Mouse (Mus musculus): Measurements from ENCODE around the gene Fndc3a. TPM values are rescaled to one million over a fixed set of nuclear protein-coding genes. Genes with fewer than 3 reads are reported as not detected.

Gene Fndc3a
- 14.8 and 16.0 TPM in 2 replicates for polyA plus RNA-seq (2014; fragmentation: Nextera tagmentation; extraction: Ambion mirVana)

DNA sequence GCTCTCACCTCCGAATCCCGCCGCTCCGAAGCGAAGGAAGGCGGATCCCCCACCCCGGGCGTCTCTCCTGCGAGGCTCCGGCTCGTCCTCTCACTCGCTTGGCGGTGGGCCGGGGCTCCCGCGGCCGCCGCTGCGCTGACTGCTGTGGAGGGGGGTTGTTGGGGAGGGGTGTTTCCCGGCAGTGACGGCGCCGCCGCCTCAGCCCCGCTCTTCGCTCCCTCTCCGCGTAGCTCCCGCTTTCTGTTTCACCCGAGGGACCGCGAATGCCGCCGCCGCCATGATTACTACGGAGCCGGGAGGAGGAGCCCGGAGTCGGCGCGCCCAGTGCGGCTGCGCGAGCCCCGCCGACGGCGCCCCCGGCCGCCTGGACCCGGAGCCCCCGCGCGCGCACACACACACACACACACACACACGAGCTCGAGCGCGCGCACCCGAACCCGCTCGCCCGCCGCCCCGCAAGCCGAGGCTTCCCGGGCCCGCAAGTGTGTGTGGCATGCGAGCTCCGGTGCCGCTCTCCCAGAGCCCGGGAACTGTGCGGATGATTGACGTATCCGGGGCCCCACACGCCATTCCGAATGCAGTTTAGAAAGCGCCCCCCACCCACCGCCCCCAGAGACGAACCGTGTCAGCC, at the start of gene Fndc3a:
Fndc3a (minus strand) TSS at position 294 of the 631 bp plus-strand sequence.
- H3K27me3 ChIP-seq (ENCODE audit: control insufficient read depth, insufficient read depth, low read length): 0 out of 2 replicates have a peak, but pooled peaks cover 4% of the 10 kb centered on the region
- H3K9ac ChIP-seq (ENCODE audit: low read length): peak within 1 kb of the TSS; percentile 96
- no peaks in the 10 kb centered on the region; a peak in 1 of 4 replicates for H3K4me1 ChIP-seq (ENCODE audit: control insufficient read depth in 2 of 2, insufficient read depth in 2 of 2, low read length in 2 of 2)
- under 1% methylated on average over 71 of the region's 82 CpGs for WGBS
- H3K27ac ChIP-seq (replicated peaks in 1 of 2; ENCODE audit: control insufficient read depth in 1 of 2, insufficient read depth in 1 of 2, low read depth in 2 of 2, low read length in 2 of 2): peak within 1 kb of the TSS; percentile 65 to 89
- H3K4me3 ChIP-seq (ENCODE audit: control insufficient read depth in 1 of 2, insufficient read depth in 1 of 2, low read depth in 1 of 2, low read length in 2 of 2): peak within 1 kb of the TSS; percentile 66 to 98
- no peaks in the 10 kb centered on the region for H3K9me3 ChIP-seq (ENCODE audit: control insufficient read depth, low read length)
- no peaks in the 10 kb centered on the region for H3K36me3 ChIP-seq (ENCODE audit: control insufficient read depth, insufficient read depth, low read length)
- peak within 1 kb of the TSS; percentile 91 for H3K4me2 ChIP-seq (ENCODE audit: low read length)
- peak; percentile 92 for ATAC-seq (ENCODE audit: insufficient number of reproducible peaks, insufficient read depth, low FRiP score, low read depth)

DNA sequence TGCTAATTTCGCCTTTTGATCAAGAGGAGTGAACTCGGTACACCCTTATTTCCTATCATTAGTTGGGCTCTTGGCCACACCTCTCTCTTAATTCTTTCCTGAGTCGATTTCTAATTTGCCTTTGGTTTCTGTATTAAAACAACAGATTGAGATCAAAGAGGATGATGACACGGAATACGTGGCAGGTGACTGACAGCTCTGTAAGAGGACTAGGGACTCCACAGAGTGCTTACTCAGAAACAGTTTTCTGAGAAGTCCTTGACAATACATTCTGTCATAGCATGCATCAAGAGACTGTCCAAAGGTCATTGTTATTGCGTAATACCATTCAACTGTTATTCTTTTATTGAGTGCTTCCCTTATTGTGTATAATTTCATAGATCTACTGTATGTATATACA, 43.1 kb upstream of the Fndc3a start:
- Histone ChIP-seq H3K9me3 (ENCODE audit: control insufficient read depth, low read length) (no peaks in the 10 kb centered on the region), H3K9ac (ENCODE audit: low read length) (no peak overlapping the region), H3K4me3 (ENCODE audit: control insufficient read depth in 1 of 2, insufficient read depth in 1 of 2, low read depth in 1 of 2, low read length in 2 of 2) (no peak overlapping the region), H3K4me1 (ENCODE audit: control insufficient read depth in 2 of 2, insufficient read depth in 2 of 2, low read length in 2 of 2) (no peaks in the 10 kb centered on the region), H3K4me2 (ENCODE audit: low read length) (no peak overlapping the region), H3K27ac (replicated peaks in 1 of 2; ENCODE audit: control insufficient read depth in 1 of 2, insufficient read depth in 1 of 2, low read depth in 2 of 2, low read length in 2 of 2) (no peak overlapping the region), H3K27me3 (ENCODE audit: control insufficient read depth, insufficient read depth, low read length) (no peaks in the 10 kb centered on the region), H3K36me3 (ENCODE audit: control insufficient read depth, insufficient read depth, low read length) (no peaks in the 10 kb centered on the region)
- 79% methylated on average over 6 of the region's 6 CpGs for WGBS
- ATAC-seq (ENCODE audit: insufficient number of reproducible peaks, insufficient read depth, low FRiP score, low read depth): no peak

- H3K4me3 ChIP-seq (ENCODE audit: control insufficient read depth in 1 of 2, insufficient read depth in 1 of 2, low read depth in 1 of 2, low read length in 2 of 2): no peak overlapping the region
- H3K4me2 ChIP-seq (ENCODE audit: low read length): no peak overlapping the region
- no peaks in the 10 kb centered on the region for H3K9me3 ChIP-seq (ENCODE audit: control insufficient read depth, low read length)
- H3K36me3 ChIP-seq (ENCODE audit: control insufficient read depth, insufficient read depth, low read length): no peaks in the 10 kb centered on the region
- ATAC-seq (ENCODE audit: insufficient number of reproducible peaks, insufficient read depth, low FRiP score, low read depth): no peak
- 75% methylated on average over 5 of the region's 5 CpGs for WGBS
- H3K27me3 ChIP-seq (ENCODE audit: control insufficient read depth, insufficient read depth, low read length): no peaks in the 10 kb centered on the region
- H3K4me1 ChIP-seq (ENCODE audit: control insufficient read depth in 2 of 2, insufficient read depth in 2 of 2, low read length in 2 of 2): no peaks in the 10 kb centered on the region
- H3K27ac ChIP-seq (replicated peaks in 1 of 2; ENCODE audit: control insufficient read depth in 1 of 2, insufficient read depth in 1 of 2, low read depth in 2 of 2, low read length in 2 of 2): no peak overlapping the region
- H3K9ac ChIP-seq (ENCODE audit: low read length): no peak overlapping the region
Measured at GRCm38 (mm10) chr14:72750426-72751182, 40.8 kb upstream of the Fndc3a start.

- Histone ChIP-seq H3K9ac (ENCODE audit: low read length) (no peak overlapping the region), H3K9me3 (ENCODE audit: control insufficient read depth, low read length) (no peaks in the 10 kb centered on the region), H3K27ac (replicated peaks in 1 of 2; ENCODE audit: control insufficient read depth in 1 of 2, insufficient read depth in 1 of 2, low read depth in 2 of 2, low read length in 2 of 2) (no peak overlapping the region), H3K36me3 (ENCODE audit: control insufficient read depth, insufficient read depth, low read length) (no peaks in the 10 kb centered on the region), H3K27me3 (ENCODE audit: control insufficient read depth, insufficient read depth, low read length) (no peaks in the 10 kb centered on the region), H3K4me3 (ENCODE audit: control insufficient read depth in 1 of 2, insufficient read depth in 1 of 2, low read depth in 1 of 2, low read length in 2 of 2) (no peak overlapping the region), H3K4me1 (ENCODE audit: control insufficient read depth in 2 of 2, insufficient read depth in 2 of 2, low read length in 2 of 2) (no peaks in the 10 kb centered on the region), H3K4me2 (ENCODE audit: low read length) (no peak overlapping the region)
- ATAC-seq (ENCODE audit: insufficient number of reproducible peaks, insufficient read depth, low FRiP score, low read depth): no peak
- 81% methylated on average over 5 of the region's 5 CpGs for WGBS
Measured at GRCm38 (mm10) chr14:72748331-72748730, 38.5 kb upstream of the Fndc3a start.

- 62% methylated on average over 3 of the region's 3 CpGs for WGBS
- ATAC-seq (ENCODE audit: insufficient number of reproducible peaks, insufficient read depth, low FRiP score, low read depth): no peak
- Histone ChIP-seq H3K4me1 (ENCODE audit: control insufficient read depth in 2 of 2, insufficient read depth in 2 of 2, low read length in 2 of 2) (no peaks in the 10 kb centered on the region), H3K27me3 (ENCODE audit: control insufficient read depth, insufficient read depth, low read length) (no peaks in the 10 kb centered on the region), H3K9ac (ENCODE audit: low read length) (no peak overlapping the region), H3K27ac (replicated peaks in 1 of 2; ENCODE audit: control insufficient read depth in 1 of 2, insufficient read depth in 1 of 2, low read depth in 2 of 2, low read length in 2 of 2) (no peak overlapping the region), H3K4me2 (ENCODE audit: low read length) (no peak overlapping the region), H3K9me3 (ENCODE audit: control insufficient read depth, low read length) (no peaks in the 10 kb centered on the region), H3K36me3 (ENCODE audit: control insufficient read depth, insufficient read depth, low read length) (no peaks in the 10 kb centered on the region), H3K4me3 (ENCODE audit: control insufficient read depth in 1 of 2, insufficient read depth in 1 of 2, low read depth in 1 of 2, low read length in 2 of 2) (no peak overlapping the region)
Measured at GRCm38 (mm10) chr14:72741667-72742066, 31.9 kb upstream of the Fndc3a start.

DNA sequence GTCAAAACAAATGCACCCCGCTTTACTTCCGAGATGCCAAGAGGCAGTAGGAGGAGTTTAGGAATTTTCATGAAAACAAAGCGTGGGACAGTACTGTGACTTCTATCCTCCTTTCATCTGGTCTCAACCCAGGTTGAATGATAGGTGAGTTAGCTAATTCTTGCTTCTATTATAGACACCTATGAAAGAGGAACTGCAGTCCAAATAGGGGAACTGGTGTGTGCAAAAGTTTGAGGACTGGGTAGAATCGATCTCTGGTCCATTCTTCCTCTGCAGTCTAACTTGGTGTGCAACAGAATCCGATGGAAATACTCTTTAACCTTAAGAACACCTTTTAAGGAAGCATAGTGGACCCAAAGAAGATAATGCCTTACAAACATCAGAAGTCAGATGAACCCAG, 30.5 kb upstream of the Fndc3a start:
- H3K9ac ChIP-seq (ENCODE audit: low read length): no peak overlapping the region
- H3K4me3 ChIP-seq (ENCODE audit: control insufficient read depth in 1 of 2, insufficient read depth in 1 of 2, low read depth in 1 of 2, low read length in 2 of 2): no peak overlapping the region
- no peaks in the 10 kb centered on the region for H3K36me3 ChIP-seq (ENCODE audit: control insufficient read depth, insufficient read depth, low read length)
- H3K27me3 ChIP-seq (ENCODE audit: control insufficient read depth, insufficient read depth, low read length): no peaks in the 10 kb centered on the region
- H3K27ac ChIP-seq (replicated peaks in 1 of 2; ENCODE audit: control insufficient read depth in 1 of 2, insufficient read depth in 1 of 2, low read depth in 2 of 2, low read length in 2 of 2): no peak overlapping the region
- H3K4me1 ChIP-seq (ENCODE audit: control insufficient read depth in 2 of 2, insufficient read depth in 2 of 2, low read length in 2 of 2): no peaks in the 10 kb centered on the region
- WGBS: 81% methylated on average over 5 of the region's 5 CpGs
- ATAC-seq (ENCODE audit: insufficient number of reproducible peaks, insufficient read depth, low FRiP score, low read depth): no peak
- no peaks in the 10 kb centered on the region for H3K9me3 ChIP-seq (ENCODE audit: control insufficient read depth, low read length)
- H3K4me2 ChIP-seq (ENCODE audit: low read length): no peak overlapping the region

- 66% methylated on average over 8 of the region's 8 CpGs for WGBS
Measured at GRCm38 (mm10) chr14:72739484-72740208, 29.8 kb upstream of the Fndc3a start.

More at GRCm38 (mm10) chr14:72739484-72740208, 29.8 kb upstream of the Fndc3a start:
- Histone ChIP-seq H3K27me3 (ENCODE audit: control insufficient read depth, insufficient read depth, low read length) (no peaks in the 10 kb centered on the region), H3K9me3 (ENCODE audit: control insufficient read depth, low read length) (no peaks in the 10 kb centered on the region), H3K36me3 (ENCODE audit: control insufficient read depth, insufficient read depth, low read length) (no peaks in the 10 kb centered on the region), H3K4me2 (ENCODE audit: low read length) (no peak overlapping the region), H3K4me1 (ENCODE audit: control insufficient read depth in 2 of 2, insufficient read depth in 2 of 2, low read length in 2 of 2) (no peaks in the 10 kb centered on the region), H3K4me3 (ENCODE audit: control insufficient read depth in 1 of 2, insufficient read depth in 1 of 2, low read depth in 1 of 2, low read length in 2 of 2) (no peak overlapping the region), H3K9ac (ENCODE audit: low read length) (no peak overlapping the region), H3K27ac (replicated peaks in 1 of 2; ENCODE audit: control insufficient read depth in 1 of 2, insufficient read depth in 1 of 2, low read depth in 2 of 2, low read length in 2 of 2) (no peak overlapping the region)
- no peak for ATAC-seq (ENCODE audit: insufficient number of reproducible peaks, insufficient read depth, low FRiP score, low read depth)
